ENCODE assay signal across 8 mouse cellular contexts in genomic region chr6:137754857-137755232, GRCm38 (mm10). TPM values are rescaled to one million over a fixed set of nuclear protein-coding genes. Genes with fewer than 3 reads are reported as not detected.
DNase-seq lines count a peak whose midpoint lies in the region; ATAC-seq and TF ChIP-seq lines count a peak whose summit lies in the region.

No protein-coding gene starts in this region.

- H3K27me3 ChIP-seq in lung, embryonic 16.5 days (ENCODE audit: control insufficient read depth, insufficient read depth, low read depth, low read length) = no peaks in the 10 kb centered on the region
- H3K27me3 ChIP-seq in limb, embryonic 11.5 days (ENCODE audit: control insufficient read depth, insufficient read depth, low read length) = no peaks in the 10 kb centered on the region
- no peaks in the 10 kb centered on the region for H3K27me3 ChIP-seq in neural tube, embryonic 15.5 days (replicated peaks)

- H3K4me3 ChIP-seq in lung, embryonic 16.5 days (ENCODE audit: low read length) = peak overlapping the region; percentile 86
- peak overlapping the region; percentile 77 for H3K4me3 ChIP-seq in embryonic fibroblast, embryonic 13.5 days (ENCODE audit: insufficient read depth, low read length)
- peak overlapping the region; percentile 71 for H3K4me3 ChIP-seq in limb, embryonic 11.5 days (ENCODE audit: low read depth, low read length)
- peak overlapping the region; percentile 55 for H3K4me3 ChIP-seq in neural tube, embryonic 15.5 days (replicated peaks)

- peak overlapping the region; percentile 81 for H3K9ac ChIP-seq in lung, embryonic 16.5 days (ENCODE audit: low read length)
- H3K9ac ChIP-seq in limb, embryonic 11.5 days (ENCODE audit: low read length) = no peak overlapping the region; the same call in 1 of the 2 replicates
- peak overlapping the region; percentile 48 for H3K9ac ChIP-seq in neural tube, embryonic 15.5 days (replicated peaks)

- H3K36me3 ChIP-seq in lung, embryonic 16.5 days (ENCODE audit: control insufficient read depth, insufficient read depth, low read length) = peaks cover 10% of the 10 kb centered on the region
- peaks cover 2% of the 10 kb centered on the region; the same call in 1 of the 2 replicates for H3K36me3 ChIP-seq in limb, embryonic 11.5 days (ENCODE audit: control insufficient read depth, insufficient read depth, low read length)
- peaks cover 20% of the 10 kb centered on the region for H3K36me3 ChIP-seq in neural tube, embryonic 15.5 days

- H3K9me3 ChIP-seq in lung, embryonic 16.5 days (ENCODE audit: control insufficient read depth, low read length) = no peaks in the 10 kb centered on the region
- no peaks in the 10 kb centered on the region for H3K9me3 ChIP-seq in limb, embryonic 11.5 days (ENCODE audit: control insufficient read depth, low read length)
- no peaks in the 10 kb centered on the region for H3K9me3 ChIP-seq in neural tube, embryonic 15.5 days (replicated peaks)

- no peak for ATAC-seq in lung, embryonic 16.5 days (ENCODE audit: low read depth)
- no peak for ATAC-seq in limb, embryonic 11.5 days (ENCODE audit: insufficient number of reproducible peaks, low FRiP score, low TSS enrichment, low read depth)
- ATAC-seq in neural tube, embryonic 15.5 days (ENCODE audit: low FRiP score) = no peak

- peak overlapping the region; percentile 77 for H3K4me2 ChIP-seq in lung, embryonic 16.5 days (ENCODE audit: low read depth, low read length)
- H3K4me2 ChIP-seq in limb, embryonic 11.5 days (ENCODE audit: low read depth, severe bottlenecking) = peak overlapping the region; percentile 54
- peak overlapping the region; percentile 83 for H3K4me2 ChIP-seq in neural tube, embryonic 15.5 days

- peak overlapping the region; percentile 43; the same call in 1 of the 2 replicates for H3K27ac ChIP-seq in lung, embryonic 16.5 days (ENCODE audit: low read length)
- no peak overlapping the region for H3K27ac ChIP-seq in embryonic fibroblast, embryonic 13.5 days (ENCODE audit: insufficient read depth, low read length)
- 0 out of 2 replicates have a peak overlapping the region, but pooled peaks have one; percentile 45 for H3K27ac ChIP-seq in limb, embryonic 11.5 days (replicated peaks; ENCODE audit: low read depth, low read length)
- no peak overlapping the region for H3K27ac ChIP-seq in neural tube, embryonic 15.5 days (replicated peaks)

- no peak for DNase-seq in lung, postnatal 25 days (ENCODE audit: low spot score)
- no peak for DNase-seq in limb, embryonic 11.5 days (ENCODE audit: low spot score)
- DNase-seq in ovary, postnatal 14 days (ENCODE audit: low spot score) = no peak
- no peak for DNase-seq in retina, embryonic 14.5 days (ENCODE audit: low spot score)
- no peak for DNase-seq in cerebellum, adult 8-10 months

- WGBS in lung, embryonic 16.5 days = 1% methylated on average over 8 of the region's 8 CpGs
- 6% methylated on average over 8 of the region's 8 CpGs for WGBS in limb, embryonic 11.5 days
- 5% methylated on average over 8 of the region's 8 CpGs for WGBS in neural tube, embryonic 15.5 days

- no peak for TF ChIP-seq CTCF in embryonic fibroblast, embryonic 13.5 days (IDR thresholded peaks at IDR 0.05; ENCODE audit: borderline replicate concordance, insufficient read depth, low read length)

- peaks cover 4% of the 10 kb centered on the region for H3K4me1 ChIP-seq in lung, embryonic 16.5 days (replicated peaks; ENCODE audit: control insufficient read depth, insufficient read depth, low read length)
- no peaks in the 10 kb centered on the region for H3K4me1 ChIP-seq in embryonic fibroblast, embryonic 13.5 days (ENCODE audit: control insufficient read depth, insufficient read depth, low read length)
- H3K4me1 ChIP-seq in limb, embryonic 11.5 days (ENCODE audit: control insufficient read depth, insufficient read depth, low read length) = peaks cover 6% of the 10 kb centered on the region; the same call in 1 of the 2 replicates
- peaks cover 6% of the 10 kb centered on the region; the same call in 1 of the 2 replicates for H3K4me1 ChIP-seq in neural tube, embryonic 15.5 days

- no peak for TF ChIP-seq POLR2A in embryonic fibroblast, embryonic 13.5 days (IDR thresholded peaks at IDR 0.05; ENCODE audit: low read depth, low read length)

RNA-seq across cellular contexts. Expression of gene Dera, which starts 0.5 kb away (rescaled TPM):
- 65.1 and 65.9 TPM in 2 replicates for polyA plus RNA-seq in lung, embryonic 16.5 days (2015; fragmentation: Nextera tagmentation; extraction: Ambion mirVana)
- polyA plus RNA-seq in embryonic fibroblast, embryonic 13.5 days (2011; ENCODE audit: insufficient read length, low read depth, missing spikeins) = 24.1 and 24.4 TPM in 2 replicates
- 68.8 and 75.2 TPM in 2 replicates for polyA plus RNA-seq in limb, embryonic 11.5 days (2014; fragmentation: Nextera tagmentation; extraction: Ambion mirVana)
- polyA plus RNA-seq in neural tube, embryonic 15.5 days (2015; fragmentation: Nextera tagmentation; extraction: Ambion mirVana) = 12.0 and 23.4 TPM in 2 replicates

RNA-seq across cellular contexts. Expression of gene Strap, which starts 20.0 kb away (rescaled TPM):
- polyA plus RNA-seq in lung, embryonic 16.5 days (2015; fragmentation: Nextera tagmentation; extraction: Ambion mirVana) = 124 and 135 TPM in 2 replicates
- 117 and 124 TPM in 2 replicates for polyA plus RNA-seq in embryonic fibroblast, embryonic 13.5 days (2011; ENCODE audit: insufficient read length, low read depth, missing spikeins)
- 244 and 246 TPM in 2 replicates for polyA plus RNA-seq in limb, embryonic 11.5 days (2014; fragmentation: Nextera tagmentation; extraction: Ambion mirVana)
- 155 and 158 TPM in 2 replicates for polyA plus RNA-seq in neural tube, embryonic 15.5 days (2015; fragmentation: Nextera tagmentation; extraction: Ambion mirVana)

Comparison
In these comparisons a context has a peak if more than half of its experiments do, and no peak if none do; other contexts are left out.
1. H3K27ac ChIP-seq: peak in lung, embryonic 16.5 days (single experiment) and limb, embryonic 11.5 days (single experiment); none in embryonic fibroblast, embryonic 13.5 days (single experiment) and neural tube, embryonic 15.5 days (single experiment).
2. Peak in every context shown above with its lines, with median percentiles within 50 percentile points of each other: H3K4me2 ChIP-seq and H3K4me3 ChIP-seq.